Mouse (Mus musculus) lung, postnatal 0 days (tissue): ENCODE measurements around the gene Kank1. TPM values are rescaled to one million over a fixed set of nuclear protein-coding genes. Genes with fewer than 3 reads are reported as not detected.

ENCODE experiments used
- ATAC-seq: fragments of 200-750 bp; cut with Nextera tagmentation; 2 replicates; pipeline ENCODE4 v1.8.0; 2017; ENCODE audit warnings: moderate library complexity
- DNase-seq: peaks from one replicate; pipeline ENCODE4 v3.0.0-alpha.2; 2016; ENCODE audit warnings: low spot score
- H3K27ac ChIP-seq: fragments of 300-500 bp; sonication (generic); 2 replicates; pipeline ENCODE4 v1.5.1; 2014; ENCODE audit warnings: antibody characterized with exemption, mild to moderate bottlenecking, low read length, mixed read lengths
- H3K27me3 ChIP-seq: fragments of 300-500 bp; sonication (generic); replicated peaks from 2 replicates; pipeline ENCODE4 v1.6.1; 2014; ENCODE audit warnings: low read length, mixed read lengths; ENCODE audit not compliant: insufficient read depth
- H3K36me3 ChIP-seq: fragments of 300-500 bp; sonication (generic); 2 replicates; pipeline ENCODE4 v1.6.1; 2014; ENCODE audit warnings: low read length, mixed read lengths; ENCODE audit not compliant: insufficient read depth
- H3K4me1 ChIP-seq: fragments of 300-500 bp; sonication (generic); 2 replicates; pipeline ENCODE4 v1.6.1; 2014; ENCODE audit warnings: antibody characterized with exemption, low read depth, low read length, mixed read lengths; ENCODE audit not compliant: insufficient read depth
- H3K4me2 ChIP-seq: fragments of 300-500 bp; sonication (generic); replicated peaks from 2 replicates; pipeline ENCODE4 v1.6.1; 2014; ENCODE audit warnings: low read depth, mild to moderate bottlenecking, low read length, moderate library complexity, mixed read lengths
- H3K4me3 ChIP-seq: fragments of 300-500 bp; sonication (generic); 2 replicates; pipeline ENCODE4 v1.5.1; 2014; ENCODE audit warnings: low read depth, low read length
- H3K9ac ChIP-seq: fragments of 300-500 bp; sonication (generic); replicated peaks from 2 replicates; pipeline ENCODE4 v1.6.1; 2014; ENCODE audit warnings: low read depth, mild to moderate bottlenecking
- H3K9me3 ChIP-seq: fragments of 300-500 bp; sonication (generic); 2 replicates; pipeline ENCODE4 v1.6.1; 2016; ENCODE audit warnings: low read length, mixed read lengths
- CTCF ChIP-seq: IDR thresholded peaks from 2 replicates; pipeline ENCODE4 v1.5.1; 2016; ENCODE audit warnings: antibody characterized with exemption, mild to moderate bottlenecking
- EP300 ChIP-seq: IDR thresholded peaks from 2 replicates; pipeline ENCODE4 v1.6.1; 2016; ENCODE audit warnings: antibody characterized with exemption, mild to moderate bottlenecking, control low read depth
- WGBS: fragments of 180-500 bp; shearing (Covaris S2); extraction: QIAGEN DNeasy Blood & Tissue Kit; methylation state at CpG from one replicate; pipeline ENCODE4 v1.1.7; 2014; 5-methylcytosine and 5-hydroxymethylcytosine counted together
- polyA plus RNA-seq: library from polyadenylated mRNA; unstranded; fragments of >200 nt; fragmentation: Nextera tagmentation; extraction: Ambion mirVana; gene quantifications from 2 replicates; pipeline ENCODE4 v1.2.1, GENCODE M21; 2015

Gene Kank1
- polyA plus RNA-seq, 1 experiment from 2014 or later, result 6.9 TPM

DNA sequence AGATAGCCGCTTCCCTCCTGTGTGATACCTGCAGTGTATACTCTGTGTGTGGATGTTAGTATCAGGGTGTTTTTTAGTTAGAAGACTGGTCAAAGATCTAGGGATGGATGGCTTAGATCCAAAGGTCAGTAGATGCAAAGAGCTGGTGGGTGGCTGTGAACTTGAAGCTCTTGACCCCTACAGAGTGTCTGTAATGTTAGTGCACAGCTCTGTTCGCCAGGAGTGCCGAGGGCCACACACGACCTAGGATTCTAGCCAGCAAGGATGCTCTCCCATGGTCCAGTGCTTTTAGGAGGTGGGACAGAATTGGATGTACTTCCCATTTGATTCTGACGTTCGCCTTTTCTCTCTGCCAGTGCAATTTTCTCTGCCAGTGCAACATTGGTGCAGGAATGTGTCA lies 201.5 kb downstream of the Kank1 start:
- Histone ChIP-seq H3K4me3 (no peak overlapping the region), H3K36me3 (no peaks in the 10 kb centered on the region), H3K27ac (no peak overlapping the region), H3K9me3 (no peaks in the 10 kb centered on the region), H3K4me2 (no peak overlapping the region), H3K27me3 (0 out of 2 replicates have a peak, but pooled peaks cover 8% of the 10 kb centered on the region), H3K4me1 (no peaks in the 10 kb centered on the region), H3K9ac (no peak overlapping the region)
- ATAC-seq (no peak), DNase-seq (no peak)
- no peak for TF ChIP-seq CTCF
- TF ChIP-seq EP300, result no peak
- WGBS, result 90% methylated on average over 6 of the region's 6 CpGs

- H3K9ac ChIP-seq, result no peak overlapping the region
- no peaks in the 10 kb centered on the region for H3K36me3 ChIP-seq
- TF ChIP-seq CTCF (no peak), EP300 (no peak)
- WGBS, result 62% methylated on average over 6 of the region's 6 CpGs
- H3K9me3 ChIP-seq, result no peaks in the 10 kb centered on the region
- 0 out of 2 replicates have a peak, but pooled peaks cover 8% of the 10 kb centered on the region for H3K27me3 ChIP-seq
- H3K4me1 ChIP-seq, result no peaks in the 10 kb centered on the region
- no peak for ATAC-seq
- no peak overlapping the region for H3K4me3 ChIP-seq
- H3K27ac ChIP-seq, result no peak overlapping the region
- H3K4me2 ChIP-seq, result no peak overlapping the region
- no peak for DNase-seq
These were observed 203.0 kb downstream of the Kank1 start for GRCm38 (mm10) chr19:25439807-25440206.

- H3K27ac ChIP-seq, result no peak overlapping the region
- no peak overlapping the region for H3K4me2 ChIP-seq
- DNase-seq, result no peak
- H3K4me3 ChIP-seq, result no peak overlapping the region
- TF ChIP-seq EP300 (no peak), CTCF (no peak)
- no peaks in the 10 kb centered on the region for H3K4me1 ChIP-seq
- no peak for ATAC-seq
- 0 out of 2 replicates have a peak, but pooled peaks cover 8% of the 10 kb centered on the region for H3K27me3 ChIP-seq
- H3K9ac ChIP-seq, result no peak overlapping the region
- 55% methylated on average over 4 of the region's 4 CpGs for whole genome bisulfite sequencing
- H3K9me3 ChIP-seq, result no peaks in the 10 kb centered on the region
- no peaks in the 10 kb centered on the region for H3K36me3 ChIP-seq
These were observed 204.0 kb downstream of the Kank1 start for GRCm38 (mm10) chr19:25440736-25441135.

GRCm38 (mm10) chr19:25445054-25445453 lies 208.3 kb downstream of the Kank1 start:
- peak; percentile 95 for TF ChIP-seq CTCF
- no peak for TF ChIP-seq EP300
- ATAC-seq, result no peak

DNA sequence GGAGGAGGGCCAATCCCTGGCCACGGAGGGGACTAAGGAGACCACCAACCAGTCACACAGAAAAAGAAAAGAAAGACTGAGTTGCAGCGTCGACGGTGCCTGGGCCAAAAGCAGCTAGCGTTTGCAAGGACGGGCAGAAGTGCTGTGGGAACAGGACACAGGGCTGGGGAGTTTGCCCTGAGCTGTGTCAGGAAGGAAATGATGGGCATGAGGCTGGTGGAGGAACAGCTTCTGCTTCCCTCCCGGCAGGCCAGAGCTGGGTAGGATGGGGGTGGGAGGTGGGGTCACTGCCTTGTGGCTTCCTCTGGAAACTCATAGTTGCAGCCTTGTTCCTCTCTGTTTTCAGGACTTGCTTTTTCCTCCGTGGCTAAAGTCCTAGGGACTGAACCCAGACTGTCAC lies 209.1 kb downstream of the Kank1 start:
- 44% methylated on average over 8 of the region's 8 CpGs for WGBS
- H3K27ac ChIP-seq, result no peak overlapping the region
- H3K36me3 ChIP-seq, result no peaks in the 10 kb centered on the region
- H3K4me3 ChIP-seq, result no peak overlapping the region
- no peak overlapping the region for H3K4me2 ChIP-seq
- H3K9me3 ChIP-seq, result no peaks in the 10 kb centered on the region
- H3K9ac ChIP-seq, result no peak overlapping the region
- H3K4me1 ChIP-seq, result no peaks in the 10 kb centered on the region
- ATAC-seq, result no peak
- H3K27me3 ChIP-seq, result 0 out of 2 replicates have a peak, but pooled peaks cover 3% of the 10 kb centered on the region
- DNase-seq, result no peak
- TF ChIP-seq CTCF (no peak), EP300 (no peak)

More at GRCm38 (mm10) chr19:25445054-25445453, 208.3 kb downstream of the Kank1 start:
- no peak overlapping the region for H3K4me3 ChIP-seq
- DNase-seq, result peak; percentile 85
- H3K4me2 ChIP-seq, result no peak overlapping the region
- no peak overlapping the region for H3K27ac ChIP-seq
- 0 out of 2 replicates have a peak, but pooled peaks cover 3% of the 10 kb centered on the region for H3K27me3 ChIP-seq
- no peaks in the 10 kb centered on the region for H3K4me1 ChIP-seq
- H3K36me3 ChIP-seq, result no peaks in the 10 kb centered on the region
- no peak overlapping the region for H3K9ac ChIP-seq
- no peaks in the 10 kb centered on the region for H3K9me3 ChIP-seq
- WGBS, result 18% methylated on average over 7 of the region's 7 CpGs

GRCm38 (mm10) chr19:25446683-25447082 lies 209.9 kb downstream of the Kank1 start:
- H3K9ac ChIP-seq, result no peak overlapping the region
- no peak for TF ChIP-seq CTCF
- TF ChIP-seq EP300, result no peak
- no peaks in the 10 kb centered on the region for H3K36me3 ChIP-seq
- 0 out of 2 replicates have a peak, but pooled peaks cover 3% of the 10 kb centered on the region for H3K27me3 ChIP-seq
- ATAC-seq, result no peak
- no peak overlapping the region for H3K27ac ChIP-seq
- no peak overlapping the region for H3K4me2 ChIP-seq
- H3K4me3 ChIP-seq, result no peak overlapping the region
- H3K4me1 ChIP-seq, result no peaks in the 10 kb centered on the region
- 73% methylated on average over 2 of the region's 2 CpGs for WGBS
- H3K9me3 ChIP-seq, result no peaks in the 10 kb centered on the region
- DNase-seq, result no peak

DNA sequence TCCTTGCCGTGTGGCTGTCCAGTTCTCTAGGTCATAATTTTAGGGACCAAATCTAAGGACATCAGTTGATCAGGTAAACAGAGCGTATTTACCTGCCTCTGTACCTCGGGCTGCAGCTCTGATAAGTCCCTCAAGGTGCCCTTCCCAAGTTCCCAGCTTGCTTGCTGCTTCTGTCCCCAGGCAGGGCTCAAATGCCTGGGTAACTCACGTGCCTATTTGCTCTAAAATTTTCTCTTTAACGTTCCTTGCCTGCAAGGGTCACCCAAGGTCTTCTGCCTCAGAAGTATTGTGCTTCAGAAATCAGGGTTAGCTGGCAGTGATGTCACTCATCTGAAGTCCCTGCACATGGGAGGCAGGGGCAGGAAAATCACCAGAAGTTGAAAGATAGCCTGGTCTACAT lies 210.6 kb downstream of the Kank1 start:
- no peak for ATAC-seq
- H3K9me3 ChIP-seq, result no peaks in the 10 kb centered on the region
- no peaks in the 10 kb centered on the region for H3K4me1 ChIP-seq
- no peaks in the 10 kb centered on the region for H3K27me3 ChIP-seq
- no peak overlapping the region for H3K27ac ChIP-seq
- no peak overlapping the region for H3K9ac ChIP-seq
- no peak for DNase-seq
- H3K4me3 ChIP-seq, result no peak overlapping the region
- no peak overlapping the region for H3K4me2 ChIP-seq
- no peaks in the 10 kb centered on the region for H3K36me3 ChIP-seq
- 45% methylated on average over 5 of the region's 5 CpGs for WGBS
- no peak for TF ChIP-seq CTCF
- no peak for TF ChIP-seq EP300
